14 mouse cellular contexts compared by ENCODE assay signal in genomic region chr6:87182736-87183135, GRCm38 (mm10).
DNase-seq lines count a peak whose midpoint lies in the region; ATAC-seq lines count a peak whose summit lies in the region.
"Had no signal": no experiment of that assay in that cellular context is flagged by ENCODE, and none has a peak within 500 bp of the region (broad histone marks: within the 10 kb centered on the region; RNA-seq: fewer than 3 reads in every experiment).

No protein-coding gene starts in this region.

- no peaks in the 10 kb centered on the region for H3K27me3 ChIP-seq in heart, embryonic 10.5 days (ENCODE audit: insufficient read depth, poor library complexity, severe bottlenecking)
- 0 out of 2 replicates have a peak, but pooled peaks cover 3% of the 10 kb centered on the region for H3K27me3 ChIP-seq in liver, embryonic 12.5 days (replicated peaks)
- H3K27me3 ChIP-seq in liver, embryonic 15.5 days = no peaks in the 10 kb centered on the region
- H3K27me3 ChIP-seq: CH12.LX; forebrain, embryonic 15.5 days had no signal

- H3K27ac ChIP-seq in heart, embryonic 10.5 days = peak overlapping the region; percentile 84
- H3K27ac ChIP-seq in liver, embryonic 12.5 days = peak overlapping the region; percentile 90
- peak overlapping the region; percentile 88 for H3K27ac ChIP-seq in liver, embryonic 15.5 days (replicated peaks)
- H3K27ac ChIP-seq: hindbrain, postnatal 0 days; midbrain, embryonic 10.5 days had no signal

- H3K4me3 ChIP-seq in heart, embryonic 10.5 days = no peak overlapping the region
- no peak overlapping the region for H3K4me3 ChIP-seq in liver, embryonic 12.5 days
- no peak overlapping the region for H3K4me3 ChIP-seq in liver, embryonic 15.5 days (replicated peaks)
- H3K4me3 ChIP-seq: forebrain, embryonic 15.5 days; midbrain, embryonic 10.5 days had no signal

- H3K9ac ChIP-seq in liver, embryonic 12.5 days = no peak overlapping the region
- H3K9ac ChIP-seq in liver, embryonic 15.5 days = no peak overlapping the region
- H3K9ac ChIP-seq: forebrain, embryonic 15.5 days; lung, embryonic 14.5 days had no signal

- no peaks in the 10 kb centered on the region for H3K9me3 ChIP-seq in heart, embryonic 10.5 days
- no peaks in the 10 kb centered on the region for H3K9me3 ChIP-seq in liver, embryonic 12.5 days (replicated peaks)
- H3K9me3 ChIP-seq in liver, embryonic 15.5 days (replicated peaks) = no peaks in the 10 kb centered on the region
- H3K9me3 ChIP-seq: forebrain, embryonic 15.5 days; midbrain, embryonic 10.5 days had no signal

- no peak for DNase-seq in heart, embryonic 10.5 days (ENCODE audit: low spot score)
- no peak for DNase-seq in heart, adult 9 months (ENCODE audit: low spot score in 2 of 2)
- no peak for DNase-seq in liver
- DNase-seq in NIH3T3 (ENCODE audit: low read depth) = peak; percentile 34
- no peak for DNase-seq in kidney, adult 8-10 months
- DNase-seq: cerebellum, adult 2 months; left cerebral cortex, postnatal 4 days had no signal

- H3K36me3 ChIP-seq in heart, embryonic 10.5 days = 0 out of 2 replicates have a peak, but pooled peaks cover 4% of the 10 kb centered on the region
- no peaks in the 10 kb centered on the region for H3K36me3 ChIP-seq in liver, embryonic 12.5 days
- no peaks in the 10 kb centered on the region for H3K36me3 ChIP-seq in liver, embryonic 15.5 days (replicated peaks)
- H3K36me3 ChIP-seq: forebrain, embryonic 15.5 days had no signal

- no peak overlapping the region for H3K4me2 ChIP-seq in liver, embryonic 12.5 days
- no peak overlapping the region for H3K4me2 ChIP-seq in liver, embryonic 15.5 days
- H3K4me2 ChIP-seq: forebrain, embryonic 15.5 days; lung, embryonic 14.5 days had no signal

- ATAC-seq in liver, embryonic 12.5 days = no peak
- ATAC-seq in liver, embryonic 15.5 days (ENCODE audit: insufficient read depth) = no peak
- ATAC-seq: forebrain, embryonic 15.5 days; hindbrain, postnatal 0 days had no signal

- peaks cover 50% of the 10 kb centered on the region for H3K4me1 ChIP-seq in heart, embryonic 10.5 days
- H3K4me1 ChIP-seq in liver, embryonic 12.5 days = peaks cover 53% of the 10 kb centered on the region
- H3K4me1 ChIP-seq in liver, embryonic 15.5 days (replicated peaks) = peaks cover 49% of the 10 kb centered on the region
- H3K4me1 ChIP-seq: forebrain, embryonic 15.5 days; midbrain, embryonic 10.5 days had no signal

- WGBS in heart, embryonic 10.5 days = 78% methylated on average over 6 of the region's 6 CpGs
- WGBS in liver, embryonic 12.5 days (ENCODE audit: insufficient replicate concordance) = 71% methylated on average over 6 of the region's 6 CpGs
- 81% methylated on average over 6 of the region's 6 CpGs for WGBS in liver, embryonic 15.5 days (ENCODE audit: insufficient replicate concordance)
